Mouse (Mus musculus): ENCODE measurements around the gene Bag3. TPM values are rescaled to one million over a fixed set of nuclear protein-coding genes. Genes with fewer than 3 reads are reported as not detected.

Gene Bag3
- 65.5 and 71.9 TPM in 2 replicates for polyA plus RNA-seq (2012; ENCODE audit: low replicate concordance)

GRCm38 (mm10) chr7:128523349-128523961 lies at the start of gene Bag3:
Bag3 (plus strand) TSS chr7:128523616.

Other genes starting within 250 kb of the Bag3 start
- gene BC017158, start 225.4 kb upstream of the Bag3 start, polyA plus RNA-seq (2012; ENCODE audit: low replicate concordance) = 48.6 and 63.1 TPM in 2 replicates
- gene Rgs10, start 104.9 kb upstream of the Bag3 start, polyA plus RNA-seq (2012; ENCODE audit: low replicate concordance) = 78.5 and 96.0 TPM in 2 replicates
- 74.0 and 113 TPM in 2 replicates for gene Tial1, start 61.9 kb upstream of the Bag3 start, polyA plus RNA-seq (2012; ENCODE audit: low replicate concordance)
- gene Inpp5f, start 87.7 kb downstream of the Bag3 start, polyA plus RNA-seq (2012; ENCODE audit: low replicate concordance) = 2.2 and 2.7 TPM in 2 replicates
- 11.4 and 19.3 TPM in 2 replicates for gene Mcmbp, start 216.9 kb downstream of the Bag3 start, polyA plus RNA-seq (2012; ENCODE audit: low replicate concordance)
- 5.2 and 31.9 TPM in 2 replicates for gene Sec23ip, start 221.3 kb downstream of the Bag3 start, polyA plus RNA-seq (2012; ENCODE audit: low replicate concordance)

All from leukemia stem cell, adult 10-12 weeks (primary cell).